Mouse (Mus musculus) hindlimb bud, embryonic 11.5 days (tissue): ENCODE measurements around the gene Susd1.

Experiments used
- DNase-seq: peaks from one replicate; pipeline ENCODE4 v3.0.0-alpha.2; 2012; ENCODE audit warnings: low read depth, low spot score; ENCODE audit errors: extremely low spot score

Susd1 gene

GRCm38 (mm10) chr4:59435951-59436350 is 2.5 kb downstream of the Susd1 start:
- no peak for DNase-seq

- DNase-seq: no peak
Observed at GRCm38 (mm10) chr4:59434039-59434438, 4.4 kb downstream of the Susd1 start.

GRCm38 (mm10) chr4:59429128-59429527 is 9.3 kb downstream of the Susd1 start:
- no peak for DNase-seq

GRCm38 (mm10) chr4:59426429-59426828 is 12.0 kb downstream of the Susd1 start:
- no peak for DNase-seq

GRCm38 (mm10) chr4:59422808-59423207 is 15.6 kb downstream of the Susd1 start:
- no peak for DNase-seq

GRCm38 (mm10) chr4:59422025-59422783 is 16.2 kb downstream of the Susd1 start:
- DNase-seq: no peak

GRCm38 (mm10) chr4:59421369-59421746 is 17.1 kb downstream of the Susd1 start:
- DNase-seq: no peak

- DNase-seq: no peak
Observed at GRCm38 (mm10) chr4:59420695-59421368, 17.6 kb downstream of the Susd1 start.

- no peak for DNase-seq
Observed at GRCm38 (mm10) chr4:59419211-59419610, 19.2 kb downstream of the Susd1 start.

GRCm38 (mm10) chr4:59413428-59413827 is 25.0 kb downstream of the Susd1 start:
- no peak for DNase-seq

- DNase-seq: no peak
Observed at GRCm38 (mm10) chr4:59411153-59411552, 27.3 kb downstream of the Susd1 start.

- DNase-seq: no peak
Observed at GRCm38 (mm10) chr4:59407766-59408165, 30.7 kb downstream of the Susd1 start.

GRCm38 (mm10) chr4:59404375-59404774 is 34.1 kb downstream of the Susd1 start:
- DNase-seq: no peak

GRCm38 (mm10) chr4:59400931-59401330 is 37.5 kb downstream of the Susd1 start:
- DNase-seq: no peak

- DNase-seq: no peak
Observed at GRCm38 (mm10) chr4:59399343-59399742, 39.1 kb downstream of the Susd1 start.

- no peak for DNase-seq
Observed at GRCm38 (mm10) chr4:59395528-59395927, 42.9 kb downstream of the Susd1 start.

GRCm38 (mm10) chr4:59394155-59394554 is 44.3 kb downstream of the Susd1 start:
- no peak for DNase-seq

GRCm38 (mm10) chr4:59388447-59389030 is 49.9 kb downstream of the Susd1 start:
- no peak for DNase-seq

GRCm38 (mm10) chr4:59387387-59388210 is 50.8 kb downstream of the Susd1 start:
- DNase-seq: no peak

GRCm38 (mm10) chr4:59385254-59385895 is 53.1 kb downstream of the Susd1 start:
- DNase-seq: no peak

- DNase-seq: no peak
Observed at GRCm38 (mm10) chr4:59383791-59384190, 54.6 kb downstream of the Susd1 start.
